Mouse (Mus musculus) heart, postnatal 4 days (tissue): ENCODE data around the gene Arid3a. TPM values are rescaled to one million over a fixed set of nuclear protein-coding genes. Genes with fewer than 3 reads are reported as not detected.
A peak's percentile ranks its signal among the peaks of the same experiment; 100 is the strongest.

Experiments used
- DNase-seq: peaks from one replicate; pipeline ENCODE4 v3.0.0; 2021
- total RNA-seq, 2 experiments: library from RNA; stranded (reverse); gene quantifications; 2 replicates each; pipeline ENCODE4 v1.2.3; 2021

The Arid3a gene
- total RNA-seq, 2 experiments from 2014 or later, result 4.2 to 4.3 TPM

- DNase-seq, result no peak
Measured at GRCm38 (mm10) chr10:79977324-79977723, 50.5 kb downstream of the Arid3a start.

GRCm38 (mm10) chr10:79978061-79978460 is 51.2 kb downstream of the Arid3a start:
- DNase-seq, result no peak

- no peak for DNase-seq
Measured at GRCm38 (mm10) chr10:79979401-79980155, 52.7 kb downstream of the Arid3a start.

GRCm38 (mm10) chr10:79983205-79983604 is 56.4 kb downstream of the Arid3a start:
- no peak for DNase-seq

GRCm38 (mm10) chr10:79983670-79984069 is 56.8 kb downstream of the Arid3a start:
- DNase-seq, result peak; percentile 71

- peak; percentile 88 for DNase-seq
Measured at GRCm38 (mm10) chr10:79984195-79984816, 57.5 kb downstream of the Arid3a start, which contains the start of gene Tmem259. TSS of gene Tmem259 (minus strand) at chr10:79984330.

- peak; percentile 96 for DNase-seq
Measured at GRCm38 (mm10) chr10:79984871-79985270, 58.0 kb downstream of the Arid3a start.

GRCm38 (mm10) chr10:79985334-79986231 is 58.7 kb downstream of the Arid3a start:
- DNase-seq, result peak; percentile 65

- DNase-seq, result peak; percentile 58
Measured at GRCm38 (mm10) chr10:79986232-79986878, 59.5 kb downstream of the Arid3a start.

- peak; percentile 95 for DNase-seq
Measured at GRCm38 (mm10) chr10:79986963-79987362, 60.1 kb downstream of the Arid3a start.

- DNase-seq, result no peak
Measured at GRCm38 (mm10) chr10:79987771-79988505, 61.1 kb downstream of the Arid3a start.

GRCm38 (mm10) chr10:79988506-79989271 is 61.8 kb downstream of the Arid3a start, which contains the start of gene Cnn2:
TSS of gene Cnn2 (plus strand) at chr10:79988584.
- DNase-seq, result peak; percentile 79

- no peak for DNase-seq
Measured at GRCm38 (mm10) chr10:79989272-79989786, 62.5 kb downstream of the Arid3a start.

- DNase-seq, result no peak
Measured at GRCm38 (mm10) chr10:79989870-79990269, 63.0 kb downstream of the Arid3a start.

- no peak for DNase-seq
Measured at GRCm38 (mm10) chr10:79991099-79991498, 64.3 kb downstream of the Arid3a start.

GRCm38 (mm10) chr10:79991548-79991947 is 64.7 kb downstream of the Arid3a start:
- DNase-seq, result no peak

- DNase-seq, result peak; percentile 54
Measured at GRCm38 (mm10) chr10:79994397-79995115, 67.7 kb downstream of the Arid3a start.

GRCm38 (mm10) chr10:79995636-79996035 is 68.8 kb downstream of the Arid3a start:
- no peak for DNase-seq

GRCm38 (mm10) chr10:79996272-79997033 is 69.6 kb downstream of the Arid3a start, which contains the start of gene Abca7:
TSS of gene Abca7 (plus strand) at chr10:79996494.
- DNase-seq, result peak; percentile 99
